Mouse (Mus musculus): ENCODE data around the gene Abca1.

Gene Abca1

DNA sequence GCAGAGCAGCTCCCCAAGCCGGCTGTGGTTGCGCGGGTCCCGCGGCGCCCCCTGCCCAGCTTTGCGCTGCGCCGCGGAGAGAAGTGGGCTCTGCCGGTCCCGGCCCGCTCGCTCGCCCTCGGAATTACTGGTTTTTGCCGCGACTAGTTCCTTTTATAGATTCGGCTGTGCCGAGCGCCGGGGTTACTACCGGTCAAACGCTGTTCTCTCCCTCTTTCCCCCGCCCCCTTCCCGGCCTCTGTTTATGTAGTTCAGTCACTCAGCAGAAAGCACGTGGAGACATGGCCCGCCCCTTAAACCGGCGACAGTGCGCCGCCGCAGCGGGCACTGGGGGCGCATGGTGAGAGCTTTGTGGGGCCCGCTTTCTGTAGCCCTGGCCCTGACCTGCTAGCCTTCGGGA lies at the start of gene Abca1:
Gene Abca1 (minus strand): TSS at position 129 of the 400 bp plus-strand sequence.
- peak; percentile 80 to 82 for DNase-seq (ENCODE audit: low spot score in 2 of 2)

DNA sequence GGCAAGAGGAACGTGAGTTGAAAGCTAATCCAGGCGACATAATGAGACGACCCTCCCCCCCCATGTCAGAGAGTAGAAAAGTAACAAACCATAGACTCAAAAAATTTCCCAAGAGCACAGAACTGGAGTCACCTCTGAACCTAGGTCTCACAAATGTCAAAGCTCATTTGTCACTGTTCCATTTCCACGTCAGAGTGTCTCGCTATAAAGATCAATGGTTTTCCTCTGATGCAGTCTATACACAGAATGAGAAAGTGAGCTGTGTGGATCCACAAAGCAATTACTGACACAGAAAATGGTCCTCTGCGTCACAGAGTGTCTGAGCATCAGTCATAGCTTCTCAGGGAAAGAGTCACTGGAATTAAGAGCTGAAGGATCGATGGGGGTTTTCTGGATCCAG lies 44.8 kb upstream of the Abca1 start:
- DNase-seq (ENCODE audit: low spot score in 2 of 2): no peak

DNA sequence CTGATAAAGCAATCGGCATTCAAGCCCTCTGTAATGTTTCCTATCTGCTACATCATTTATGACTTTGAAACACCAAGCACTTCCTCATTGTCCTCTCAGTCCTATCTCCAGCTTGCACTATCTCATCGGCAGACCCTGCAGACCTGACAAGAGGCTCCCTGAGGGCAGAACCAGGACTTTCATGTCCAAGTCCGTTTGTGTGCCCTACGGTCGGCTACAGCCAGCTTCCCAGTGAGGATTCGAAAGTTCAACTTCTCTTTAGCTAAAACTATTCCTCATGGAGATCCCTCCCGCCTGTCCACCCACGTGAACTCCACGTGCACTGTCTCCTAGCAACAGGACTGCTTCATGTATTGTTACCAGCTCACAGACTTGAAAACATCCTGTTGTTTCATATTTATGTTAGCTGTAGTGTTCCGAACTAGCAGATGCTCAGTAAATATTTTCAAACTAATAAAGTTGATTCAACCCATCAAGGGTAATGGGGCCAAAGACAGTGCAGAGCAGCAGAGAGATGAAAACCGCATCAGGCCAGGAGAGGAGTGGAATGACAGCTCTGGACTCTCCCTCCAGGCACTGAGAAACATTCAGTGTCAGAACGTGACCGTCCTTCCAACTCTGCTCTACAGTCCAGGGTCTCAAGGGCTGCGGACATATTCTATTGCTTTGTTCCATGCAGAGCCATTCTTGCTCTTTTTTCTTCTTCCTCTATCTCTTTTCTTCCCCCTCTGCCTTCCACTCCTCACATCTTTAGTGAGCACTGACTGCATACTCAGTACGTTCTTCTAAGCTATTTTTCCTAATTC lies 44.1 kb upstream of the Abca1 start:
- DNase-seq (ENCODE audit: low spot score in 2 of 2): no peak

- DNase-seq (ENCODE audit: low spot score in 2 of 2): no peak
Measured at GRCm38 (mm10) chr4:53200276-53200675, 40.6 kb upstream of the Abca1 start.

- DNase-seq (ENCODE audit: low spot score in 2 of 2): no peak
Measured at GRCm38 (mm10) chr4:53197842-53198241, 38.1 kb upstream of the Abca1 start.

DNA sequence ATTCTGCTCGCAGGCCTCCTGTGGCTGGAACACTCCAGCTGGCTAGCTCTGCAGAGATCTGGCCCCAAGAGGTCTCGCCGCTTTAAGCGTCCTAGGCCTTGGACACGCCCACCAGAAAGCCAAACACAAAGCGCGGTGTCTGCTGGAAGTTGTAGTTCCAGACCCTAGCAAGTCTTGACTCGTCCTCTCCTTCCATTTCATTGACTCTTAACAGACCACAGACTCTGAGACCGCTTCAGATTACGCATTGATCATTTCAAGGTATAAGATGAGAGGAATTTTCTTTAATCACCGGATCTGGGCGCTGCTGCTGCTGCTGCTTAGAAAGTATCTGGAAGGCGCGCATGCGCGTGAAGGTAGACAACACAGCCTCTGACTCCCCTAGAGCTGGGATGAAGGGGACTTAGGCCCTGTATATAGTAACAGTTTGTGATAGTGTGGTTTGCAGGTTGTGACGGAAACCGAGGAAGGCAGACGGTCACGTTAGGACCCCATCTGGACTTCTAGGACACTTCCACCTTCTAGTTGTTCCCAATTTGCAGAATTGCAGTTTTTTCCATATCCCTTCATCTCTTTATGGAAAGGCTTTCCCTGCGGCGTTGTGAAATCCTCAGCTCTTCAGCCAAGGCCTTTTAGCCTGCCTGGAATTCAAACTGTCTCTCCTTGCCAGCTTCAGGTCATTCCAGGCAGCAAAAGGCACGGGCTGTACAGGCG lies 36.5 kb upstream of the Abca1 start:
- DNase-seq (ENCODE audit: low spot score in 2 of 2): peak; percentile 74 to 79

DNA sequence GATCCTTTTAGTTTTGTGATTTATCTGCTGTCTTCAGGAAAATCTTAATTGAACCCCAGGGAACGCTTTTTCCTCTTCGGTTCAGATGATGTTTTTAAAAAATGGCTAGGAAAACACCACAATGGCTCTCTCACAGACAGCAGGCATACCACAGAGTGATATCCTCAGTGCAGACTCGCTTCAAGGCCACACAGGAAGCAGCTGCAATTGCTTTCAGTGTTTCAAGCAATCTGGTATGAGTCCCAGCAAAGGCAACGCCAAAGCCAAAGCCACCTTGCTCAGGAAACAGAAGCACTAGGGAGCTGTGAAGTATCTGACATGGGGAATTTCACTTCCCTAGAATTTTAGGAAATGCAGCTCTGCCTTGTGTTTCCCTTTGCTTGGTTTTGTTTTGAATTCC lies 27.4 kb upstream of the Abca1 start:
- peak; percentile 30 to 47 for DNase-seq (ENCODE audit: low spot score in 2 of 2)

GRCm38 (mm10) chr4:53186573-53186972 lies 26.9 kb upstream of the Abca1 start:
- peak; percentile 12 to 18 for DNase-seq (ENCODE audit: low spot score in 2 of 2)

DNA sequence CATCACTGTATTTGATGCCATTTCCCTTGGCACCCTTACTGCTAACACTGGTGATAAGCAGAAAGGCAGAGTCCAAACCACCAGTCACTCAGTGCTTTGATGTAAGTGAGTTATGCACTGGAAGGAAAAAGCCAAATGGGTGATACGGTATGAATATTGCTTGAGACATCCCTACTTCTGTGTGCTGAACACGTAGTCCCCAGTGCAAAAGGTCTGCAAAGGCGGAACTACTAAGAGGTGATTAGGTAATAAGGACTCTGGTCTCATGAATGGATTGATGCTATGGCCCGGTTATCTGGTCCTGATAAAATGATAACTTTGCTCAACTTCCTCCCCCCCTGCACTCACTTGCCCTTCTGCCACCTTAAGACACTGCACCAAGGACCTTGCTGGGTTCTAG lies 26.4 kb upstream of the Abca1 start:
- DNase-seq (ENCODE audit: low spot score in 2 of 2): no peak

GRCm38 (mm10) chr4:53181479-53181878 lies 21.8 kb upstream of the Abca1 start:
- DNase-seq (ENCODE audit: low spot score in 2 of 2): no peak

- DNase-seq (ENCODE audit: low spot score in 2 of 2): no peak
Measured at GRCm38 (mm10) chr4:53179308-53179820, 19.7 kb upstream of the Abca1 start.

DNA sequence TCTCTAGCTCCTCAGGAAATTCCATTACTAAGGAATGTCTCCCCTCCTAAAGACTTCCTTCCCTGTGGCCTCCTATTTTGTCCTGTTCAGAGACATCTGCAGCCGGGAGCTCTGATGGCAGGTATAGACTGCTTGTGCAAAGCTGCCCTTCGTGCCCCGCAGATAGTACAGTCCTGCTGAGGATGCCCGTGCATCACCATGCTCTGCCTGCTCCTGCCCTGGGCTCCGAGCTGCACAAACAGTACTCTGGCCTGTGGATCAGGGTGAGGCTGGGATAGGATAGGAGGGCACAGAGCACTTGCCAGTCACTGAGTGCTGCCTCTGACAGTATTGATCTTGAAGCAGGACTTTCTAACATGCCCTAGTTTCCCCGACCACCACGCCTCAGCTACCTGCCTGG lies 18.8 kb upstream of the Abca1 start:
- DNase-seq (ENCODE audit: low spot score in 2 of 2): no peak

DNA sequence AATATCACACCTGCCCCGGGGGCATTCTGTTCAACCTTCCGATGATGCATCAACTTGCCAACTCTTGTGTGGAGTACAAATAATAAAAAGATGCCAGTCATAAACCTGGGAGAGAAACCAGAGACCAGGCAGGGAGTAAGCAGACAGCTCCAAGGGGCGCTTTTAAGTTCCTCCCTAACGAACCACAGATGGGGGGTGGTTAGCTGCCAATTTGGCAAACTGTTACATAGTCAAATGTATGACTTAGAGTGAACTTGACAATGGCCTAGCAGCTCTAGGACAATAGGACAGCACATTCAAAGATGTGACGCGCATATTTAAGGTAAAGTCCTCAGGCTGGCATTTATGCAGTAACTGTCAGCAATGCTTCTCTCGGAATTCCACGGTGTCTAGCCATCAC lies 18.0 kb upstream of the Abca1 start:
- DNase-seq (ENCODE audit: low spot score in 2 of 2): no peak

DNA sequence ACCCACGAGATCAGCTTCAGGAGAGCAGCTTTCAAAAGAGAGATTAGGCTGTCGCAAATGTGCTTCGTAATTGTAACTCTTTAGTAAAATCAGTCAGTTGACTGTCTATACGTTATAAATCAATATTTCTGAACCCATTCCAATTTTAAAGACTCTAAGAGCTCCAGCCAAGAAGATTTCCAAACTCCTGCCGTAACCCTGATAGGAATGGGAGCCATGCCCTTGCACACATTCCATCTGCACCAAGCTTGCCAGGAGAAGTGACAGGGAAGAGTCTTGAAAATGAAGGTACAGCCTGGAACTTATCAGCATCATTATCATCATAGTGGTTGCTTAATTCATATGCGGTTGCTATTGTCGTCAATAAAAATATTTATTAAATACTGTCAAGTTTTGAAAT lies 15.2 kb upstream of the Abca1 start:
- no peak for DNase-seq (ENCODE audit: low spot score in 2 of 2)

- no peak for DNase-seq (ENCODE audit: low spot score in 2 of 2)
Measured at GRCm38 (mm10) chr4:53170403-53170802, 10.7 kb upstream of the Abca1 start.

- DNase-seq (ENCODE audit: low spot score in 2 of 2): no peak
Measured at GRCm38 (mm10) chr4:53165231-53165630, 5.5 kb upstream of the Abca1 start.

GRCm38 (mm10) chr4:53159176-53159575 lies 519 bp downstream of the Abca1 start:
- peak; percentile 14 to 24 for DNase-seq (ENCODE audit: low spot score in 2 of 2)

DNA sequence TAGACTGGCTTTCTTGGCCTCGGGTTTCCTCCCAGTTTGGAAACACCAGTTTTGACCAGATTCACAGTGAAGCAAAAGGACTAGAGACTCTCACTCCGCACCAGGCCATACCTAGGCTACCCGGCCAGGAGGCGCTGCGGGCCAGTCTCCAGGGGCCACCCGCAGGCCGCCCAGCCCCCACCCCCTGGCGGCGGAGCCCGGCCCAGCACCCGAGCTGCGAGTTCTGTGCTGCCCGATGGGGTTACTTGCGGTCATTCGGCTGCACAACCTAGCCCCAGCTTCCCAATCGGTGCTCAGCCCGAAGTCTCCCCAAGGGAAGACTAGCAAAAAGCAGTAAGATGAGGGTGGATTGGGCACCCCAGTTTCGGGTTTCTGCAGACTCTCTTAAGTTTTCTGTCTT lies 1.1 kb downstream of the Abca1 start:
- peak; percentile 73 to 85 for DNase-seq (ENCODE audit: low spot score in 2 of 2)

DNA sequence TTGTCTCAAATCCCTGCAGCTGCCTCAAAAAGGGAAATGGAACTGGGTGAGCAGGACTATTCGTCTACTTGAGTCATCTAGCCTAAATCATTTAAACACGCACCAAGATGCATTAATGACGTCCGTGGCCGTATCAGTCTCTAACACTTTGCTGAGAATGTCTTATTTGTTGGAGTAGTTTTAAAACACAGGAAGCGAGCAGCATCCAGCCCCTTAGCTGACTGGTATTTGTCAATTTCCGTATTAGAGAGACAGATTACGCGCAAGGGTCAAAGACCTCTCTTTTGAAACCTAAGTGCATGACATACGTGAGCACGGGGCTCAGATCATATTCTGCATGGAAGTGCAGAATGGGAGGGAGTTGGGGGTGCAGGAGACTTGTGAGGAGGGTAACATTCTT lies 4.2 kb downstream of the Abca1 start:
- DNase-seq (ENCODE audit: low spot score in 2 of 2): no peak

GRCm38 (mm10) chr4:53153711-53154110 lies 6.0 kb downstream of the Abca1 start:
- no peak for DNase-seq (ENCODE audit: low spot score in 2 of 2)

- no peak for DNase-seq (ENCODE audit: low spot score in 2 of 2)
Measured at GRCm38 (mm10) chr4:53153061-53153460, 6.6 kb downstream of the Abca1 start.

GRCm38 (mm10) chr4:53152655-53153054 lies 7.0 kb downstream of the Abca1 start:
- DNase-seq (ENCODE audit: low spot score in 2 of 2): no peak

- DNase-seq (ENCODE audit: low spot score in 2 of 2): no peak
Measured at GRCm38 (mm10) chr4:53150516-53150915, 9.2 kb downstream of the Abca1 start.

Data from thymus, postnatal 10 days (tissue).